Mouse (Mus musculus): ENCODE measurements around the gene Scn10a.

GRCm38 (mm10) chr9:119566214-119566613, 152.9 kb downstream of the Scn10a start:
- no peak for TF ChIP-seq MXI1 (IDR thresholded peaks at IDR 0.05; ENCODE audit: low read depth, low read length)
- no peak for TF ChIP-seq CTCF (conservative IDR thresholded peaks at IDR 0.05 in 1 of 2, IDR thresholded peaks at IDR 0.05 in 1 of 2; ENCODE audit: low read depth in 2 of 2, low read length in 2 of 2)
- no peak for TF ChIP-seq E2F4 (IDR thresholded peaks at IDR 0.05; ENCODE audit: insufficient replicate concordance, low read depth, low read length)
- no peak for TF ChIP-seq KAT2A (IDR thresholded peaks at IDR 0.05; ENCODE audit: insufficient replicate concordance, low read length)
- TF ChIP-seq SIN3A (IDR thresholded peaks at IDR 0.05; ENCODE audit: low read length) = no peak
- TF ChIP-seq USF2 (conservative IDR thresholded peaks at IDR 0.05; ENCODE audit: low read depth, low read length) = no peak
